In genomic region chr7:64501536-64502270, GRCm38 (mm10) we compare ENCODE assay signal across 8 mouse cellular contexts. TPM values are rescaled to one million over a fixed set of nuclear protein-coding genes. Genes with fewer than 3 reads are reported as not detected.
DNase-seq lines count a peak whose midpoint lies in the region; ATAC-seq and TF ChIP-seq lines count a peak whose summit lies in the region.

Gene Apba2 (plus strand): TSS chr7:64501706.

- H3K9ac ChIP-seq in embryonic facial prominence, embryonic 11.5 days (replicated peaks; ENCODE audit: low read length), result peak within 1 kb of the TSS; percentile 75
- H3K9ac ChIP-seq in hindbrain, embryonic 12.5 days, result peak within 1 kb of the TSS; percentile 89
- peak within 1 kb of the TSS; percentile 99 for H3K9ac ChIP-seq in neural tube, embryonic 11.5 days (ENCODE audit: low read length)

- H3K9me3 ChIP-seq in embryonic facial prominence, embryonic 11.5 days (replicated peaks; ENCODE audit: control insufficient read depth, low read length), result no peaks in the 10 kb centered on the region
- H3K9me3 ChIP-seq in hindbrain, embryonic 12.5 days (replicated peaks), result no peaks in the 10 kb centered on the region; the same call in 1 of the 2 replicates
- H3K9me3 ChIP-seq in neural tube, embryonic 11.5 days (ENCODE audit: control insufficient read depth, low read length), result no peaks in the 10 kb centered on the region

- WGBS in embryonic facial prominence, embryonic 11.5 days, result under 1% methylated on average over 79 of the region's 96 CpGs
- WGBS in hindbrain, embryonic 12.5 days, result under 1% methylated on average over 87 of the region's 96 CpGs
- under 1% methylated on average over 82 of the region's 96 CpGs for WGBS in neural tube, embryonic 11.5 days

- H3K4me1 ChIP-seq in embryonic facial prominence, embryonic 11.5 days (ENCODE audit: control insufficient read depth, insufficient read depth, low read length), result no peaks in the 10 kb centered on the region
- peaks cover 37% of the 10 kb centered on the region for H3K4me1 ChIP-seq in hindbrain, embryonic 12.5 days
- H3K4me1 ChIP-seq in neural tube, embryonic 11.5 days (ENCODE audit: control insufficient read depth, insufficient read depth, low read length), result peaks cover 17% of the 10 kb centered on the region; the same call in 1 of the 2 replicates

- H3K27me3 ChIP-seq in embryonic facial prominence, embryonic 11.5 days (ENCODE audit: control insufficient read depth, insufficient read depth, low read length), result peaks cover 6% of the 10 kb centered on the region
- H3K27me3 ChIP-seq in hindbrain, embryonic 12.5 days, result peaks cover 6% of the 10 kb centered on the region; the same call in 1 of the 2 replicates
- 0 out of 2 replicates have a peak, but pooled peaks cover 2% of the 10 kb centered on the region for H3K27me3 ChIP-seq in neural tube, embryonic 11.5 days (ENCODE audit: control insufficient read depth, insufficient read depth, low read length)

- no peaks in the 10 kb centered on the region for H3K36me3 ChIP-seq in embryonic facial prominence, embryonic 11.5 days (replicated peaks; ENCODE audit: control insufficient read depth, insufficient read depth, low read depth, low read length)
- H3K36me3 ChIP-seq in hindbrain, embryonic 12.5 days, result no peaks in the 10 kb centered on the region
- H3K36me3 ChIP-seq in neural tube, embryonic 11.5 days (ENCODE audit: control insufficient read depth, insufficient read depth, low read length), result no peaks in the 10 kb centered on the region

- DNase-seq in gastrocnemius, adult 2 months, result peak; percentile 32
- DNase-seq in gastrocnemius, postnatal 36 days, result no peak
- peak; percentile 49 for DNase-seq in WW6 (ENCODE audit: low read depth, low spot score)
- peak; percentile 73 for DNase-seq in embryonic facial prominence, embryonic 11.5 days (ENCODE audit: low spot score)
- DNase-seq in left cerebral cortex, postnatal 36 days (ENCODE audit: low spot score in 2 of 2), result peak; percentile 77 to 87
- peak; percentile 86 for DNase-seq in neural tube, embryonic 11.5 days (ENCODE audit: low spot score)

- H3K4me2 ChIP-seq in embryonic facial prominence, embryonic 11.5 days (ENCODE audit: low read depth, low read length), result peak within 1 kb of the TSS; percentile 91
- peak within 1 kb of the TSS; percentile 55 for H3K4me2 ChIP-seq in hindbrain, embryonic 12.5 days (replicated peaks)
- peak within 1 kb of the TSS; percentile 85 for H3K4me2 ChIP-seq in neural tube, embryonic 11.5 days (ENCODE audit: low read depth)

- intact Hi-C loops in gastrocnemius, adult 2 months (cut with DNase I), result loop anchor here (5.0 kb wide), 1 partner anchor 241 kb away; no protein-coding TSS in a partner anchor
- intact Hi-C loops in gastrocnemius, postnatal 36 days (cut with DNase I), result loop anchor here (5.0 kb wide), 1 partner anchor 241 kb away; no protein-coding TSS in a partner anchor
- intact Hi-C loops in left cerebral cortex, postnatal 36 days (cut with DNase I), result loop anchor here (5.0 to 10.0 kb wide), 5 partner anchors 49 to 241 kb away; partner anchors contain the start of genes Mcee and Mphosph10

- peak within 1 kb of the TSS; percentile 55 for H3K4me3 ChIP-seq in gastrocnemius, adult 2 months
- peak within 1 kb of the TSS; percentile 49 for H3K4me3 ChIP-seq in embryonic facial prominence, embryonic 11.5 days (ENCODE audit: low read depth, low read length)
- H3K4me3 ChIP-seq in hindbrain, embryonic 12.5 days, result peak within 1 kb of the TSS; percentile 78
- peak within 1 kb of the TSS; percentile 91 for H3K4me3 ChIP-seq in neural tube, embryonic 11.5 days (ENCODE audit: low read depth, low read length)

- H3K27ac ChIP-seq in gastrocnemius, adult 2 months, result no peak within 1 kb of the TSS
- no peak within 1 kb of the TSS for H3K27ac ChIP-seq in embryonic facial prominence, embryonic 11.5 days (replicated peaks; ENCODE audit: low read depth, low read length)
- peak within 1 kb of the TSS; percentile 89 for H3K27ac ChIP-seq in hindbrain, embryonic 12.5 days
- H3K27ac ChIP-seq in neural tube, embryonic 11.5 days (ENCODE audit: low read depth, low read length), result peak within 1 kb of the TSS; percentile 89

- peak; percentile 82 for ATAC-seq in embryonic facial prominence, embryonic 11.5 days (replicated peaks; ENCODE audit: insufficient number of reproducible peaks, low FRiP score, low TSS enrichment, low read depth)
- ATAC-seq in hindbrain, embryonic 12.5 days (ENCODE audit: low FRiP score), result peak; percentile 89
- peak; percentile 88 for ATAC-seq in neural tube, embryonic 11.5 days (ENCODE audit: insufficient read depth, low FRiP score, low TSS enrichment)
- ATAC-seq in granulocyte monocyte progenitor cell, adult 5-6 weeks (replicated peaks; ENCODE audit: poor library complexity, severe bottlenecking), result no peak; the same call in 1 of the 2 replicates

- TF ChIP-seq CTCF in gastrocnemius, adult 2 months (IDR thresholded peaks at IDR 0.05), result peak; percentile 55

RNA-seq across cellular contexts. Expression of gene Apba2, which starts in this region (rescaled TPM):
- under 1 TPM in 1 of 2 experiments, not detected in 1; 0.22 TPM for total RNA-seq in gastrocnemius, adult 2 months (2021)
- under 1 TPM in 1 of 2 experiments, not detected in 1; 0.15 TPM for total RNA-seq in gastrocnemius, postnatal 36 days (2021)
- polyA plus RNA-seq in embryonic facial prominence, embryonic 11.5 days (2014; fragmentation: Nextera tagmentation; extraction: Ambion mirVana), result 18.3 and 20.7 TPM in 2 replicates
- 112 and 119 TPM in 2 replicates for polyA plus RNA-seq in hindbrain, embryonic 12.5 days (2016; fragmentation: Nextera tagmentation; extraction: Ambion mirVana)
- 100 to 1,000 TPM; 245 to 264 TPM for total RNA-seq in left cerebral cortex, postnatal 36 days (2021)
- 97.6 and 123 TPM in 2 replicates for polyA plus RNA-seq in neural tube, embryonic 11.5 days (2014; fragmentation: Nextera tagmentation; extraction: Ambion mirVana)
- not detected in 2 replicates for total RNA-seq in granulocyte monocyte progenitor cell, adult 5-6 weeks (2014; fragmentation: Nextera tagmentation)
- total RNA-seq in granulocyte monocyte progenitor cell, adult 5-6 weeks (2017), result not detected in 2 replicates

Comparison
In these comparisons a context has a peak if more than half of its experiments do, and no peak if none do; other contexts are left out.
1. RNA of gene Apba2 (total RNA-seq): 245 to 264 TPM in left cerebral cortex, postnatal 36 days; 0.22 TPM in gastrocnemius, adult 2 months, 0.15 TPM in gastrocnemius, postnatal 36 days and not detected in granulocyte monocyte progenitor cell, adult 5-6 weeks; every median in the first group is over 100 times any median in the second.
2. Peak in DNase-seq and H3K4me3 ChIP-seq in gastrocnemius, adult 2 months; RNA of the gene not detected or under 1 TPM.
3. DNase-seq: peak in WW6 (single experiment), embryonic facial prominence, embryonic 11.5 days (single experiment), left cerebral cortex, postnatal 36 days (2 of 2) and neural tube, embryonic 11.5 days (single experiment); none in gastrocnemius, postnatal 36 days (0 of 2).
4. H3K27ac ChIP-seq: peak in hindbrain, embryonic 12.5 days (single experiment) and neural tube, embryonic 11.5 days (single experiment); none in gastrocnemius, adult 2 months (single experiment) and embryonic facial prominence, embryonic 11.5 days (single experiment).
5. Peak in every context shown above with its lines, with median percentiles within 50 percentile points of each other: H3K4me3 ChIP-seq, H3K4me2 ChIP-seq and H3K9ac ChIP-seq.